Mouse (Mus musculus) CH12F3 (cell line): ENCODE data around the gene Efhd1.

Source experiments
- in situ Hi-C: fragments of 300-500 bp; cut with MboI; formaldehyde crosslinking; loops from 2 replicates; pipeline ENCODE4 v1.14.3; 2020; ENCODE audit warnings: low sequenced_read_pairs

Efhd1 gene

GRCm38 (mm10) chr1:87300360-87301286 lies 36.5 kb downstream of the Efhd1 start:
- in situ Hi-C loops, result no loop called here

DNA sequence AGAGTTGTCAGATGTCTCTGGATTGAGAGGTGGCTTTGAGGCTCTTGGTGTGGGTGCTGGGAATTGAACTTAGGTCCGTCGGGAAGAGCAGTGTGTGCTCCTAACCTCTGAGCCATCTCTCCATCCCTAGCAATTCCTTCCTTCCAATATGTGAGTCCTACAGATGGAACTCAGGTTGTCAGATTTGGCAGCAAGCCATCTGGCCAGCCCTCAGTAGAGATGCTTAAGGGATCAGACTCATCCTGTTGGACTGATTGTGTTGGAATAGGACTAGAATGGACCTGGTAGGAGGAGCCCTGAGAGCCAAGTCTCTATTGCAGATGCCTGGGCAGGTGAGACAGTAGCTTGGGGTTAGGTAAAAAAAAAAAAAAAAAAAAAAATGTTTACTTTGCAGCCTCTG lies 37.8 kb downstream of the Efhd1 start:
- in situ Hi-C loops, result no loop called here

DNA sequence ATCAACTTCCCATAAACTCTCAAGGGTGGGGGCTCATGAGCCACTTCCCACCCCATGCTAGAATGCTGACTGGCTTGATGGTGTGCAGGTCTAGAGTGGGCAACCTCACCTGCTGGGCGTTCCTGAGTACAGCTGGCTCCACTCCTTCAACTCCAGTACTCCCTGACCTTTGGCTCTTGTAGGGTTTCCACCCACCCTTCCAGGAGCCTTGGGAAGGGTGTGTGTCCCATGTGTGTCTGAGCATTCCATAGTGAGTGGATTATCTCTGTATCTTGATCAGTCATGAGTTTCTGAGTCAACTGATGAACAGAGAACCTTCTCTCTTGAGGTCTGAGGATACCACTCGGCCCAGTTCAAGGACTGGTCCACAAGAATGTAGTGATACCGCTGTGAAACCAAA lies 44.8 kb downstream of the Efhd1 start:
- in situ Hi-C loops, result no loop called here

GRCm38 (mm10) chr1:87309621-87310020 lies 45.5 kb downstream of the Efhd1 start:
- in situ Hi-C loops, result no loop called here

- in situ Hi-C loops, result no loop called here
Observed at GRCm38 (mm10) chr1:87312681-87313080, 48.5 kb downstream of the Efhd1 start.

DNA sequence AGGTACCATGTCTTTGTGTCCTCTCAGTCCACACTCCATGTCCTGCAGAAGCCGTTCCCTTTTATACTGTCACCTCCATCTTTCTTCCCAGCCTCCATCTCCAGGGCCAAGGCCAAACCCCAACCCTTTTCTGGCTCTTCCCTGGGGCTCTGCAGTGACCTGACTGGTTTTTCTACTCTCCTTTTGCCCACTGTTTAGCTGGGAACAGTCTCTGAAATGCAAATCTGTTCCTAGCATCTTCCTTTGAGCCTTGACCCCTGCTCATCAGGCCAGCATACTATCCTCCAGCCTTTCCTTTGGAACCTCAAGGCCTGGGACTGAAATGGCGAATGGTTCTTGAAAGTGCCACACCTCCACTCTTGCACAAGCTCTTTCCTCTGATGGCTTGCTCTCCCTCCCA lies 49.0 kb downstream of the Efhd1 start:
- in situ Hi-C loops, result no loop called here

GRCm38 (mm10) chr1:87313843-87314570 lies 49.8 kb downstream of the Efhd1 start:
- in situ Hi-C loops, result no loop called here

- in situ Hi-C loops, result no loop called here
Observed at GRCm38 (mm10) chr1:87315431-87315830, 51.3 kb downstream of the Efhd1 start.

GRCm38 (mm10) chr1:87315894-87316293 lies 51.7 kb downstream of the Efhd1 start:
- in situ Hi-C loops, result no loop called here

DNA sequence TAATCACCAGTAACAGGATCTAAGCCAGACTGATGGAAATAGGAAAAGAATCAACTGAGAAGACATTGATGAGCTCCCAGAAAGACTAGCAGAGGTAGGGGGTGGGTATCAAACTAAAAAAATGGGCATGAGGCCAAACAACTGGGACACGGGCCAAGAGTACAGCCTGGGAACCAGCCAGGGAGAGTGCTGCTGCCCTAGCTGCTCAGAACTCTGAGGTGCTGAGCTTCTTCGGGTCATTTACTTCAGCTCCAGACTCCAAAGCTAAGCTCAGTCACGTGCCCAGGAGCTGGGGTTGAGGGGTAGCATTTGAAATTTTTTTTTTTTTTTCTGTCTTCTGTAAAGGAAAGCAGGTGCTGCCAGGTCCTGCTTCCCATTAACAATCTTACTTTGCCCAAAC lies 52.5 kb downstream of the Efhd1 start:
- in situ Hi-C loops, result no loop called here

DNA sequence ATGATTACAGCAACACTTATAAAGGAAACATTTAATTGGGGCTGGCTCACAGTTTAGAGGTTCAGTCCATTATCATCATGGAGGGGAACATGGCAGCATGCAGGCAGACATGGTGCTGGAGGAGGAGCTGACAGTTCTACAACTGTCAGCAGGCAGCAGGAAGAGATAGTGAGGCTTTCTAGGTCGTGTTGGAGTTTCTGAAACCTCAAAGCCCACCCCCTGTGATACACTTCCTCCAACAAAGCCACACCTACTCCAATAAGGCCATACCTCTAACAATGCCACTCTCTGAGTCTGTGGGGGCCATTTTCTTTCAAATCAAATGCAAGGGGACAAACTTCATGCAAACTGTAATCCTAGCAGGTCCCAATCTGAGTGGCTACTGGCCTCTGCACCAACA lies 56.9 kb downstream of the Efhd1 start:
- in situ Hi-C loops, result no loop called here

DNA sequence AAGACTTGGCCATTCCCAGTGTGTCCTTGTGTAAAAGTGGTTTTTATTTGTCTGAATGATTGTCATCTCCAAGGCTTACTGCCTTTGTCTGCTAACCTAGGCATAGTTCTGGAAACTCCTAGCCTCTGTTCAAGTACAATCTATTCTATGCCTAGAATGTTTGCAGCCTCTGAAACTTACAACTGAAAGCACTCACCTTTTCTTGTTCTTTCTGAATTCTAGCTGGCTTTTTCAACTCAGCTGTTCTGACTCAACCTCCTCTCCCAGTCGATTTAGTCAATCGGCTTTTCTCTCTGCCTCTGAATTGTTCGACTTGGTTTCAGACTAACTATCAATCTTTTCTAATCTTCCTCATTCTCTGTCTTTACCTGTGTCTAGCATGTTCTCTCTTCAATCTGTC lies 58.6 kb downstream of the Efhd1 start:
- in situ Hi-C loops, result no loop called here

DNA sequence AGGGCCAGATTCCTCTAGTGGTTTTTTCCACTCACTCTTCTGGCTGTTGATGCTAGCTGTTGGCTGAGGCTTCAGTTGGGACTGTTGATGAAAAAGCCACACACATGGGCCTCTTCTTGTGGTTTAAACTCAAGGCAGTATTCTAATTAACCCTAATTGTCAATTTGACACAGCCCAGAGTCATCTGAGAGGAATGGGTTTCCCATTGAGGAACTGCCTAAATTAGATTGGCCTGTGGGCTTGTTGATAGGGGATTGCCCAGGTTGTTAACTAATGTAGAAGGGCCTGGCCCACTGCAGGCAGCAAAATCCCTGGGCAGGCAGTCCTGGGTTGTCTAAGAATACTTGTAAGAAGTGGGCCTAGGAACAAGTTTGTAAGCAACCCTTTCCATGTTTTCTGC lies 60.5 kb downstream of the Efhd1 start:
- in situ Hi-C loops, result no loop called here

DNA sequence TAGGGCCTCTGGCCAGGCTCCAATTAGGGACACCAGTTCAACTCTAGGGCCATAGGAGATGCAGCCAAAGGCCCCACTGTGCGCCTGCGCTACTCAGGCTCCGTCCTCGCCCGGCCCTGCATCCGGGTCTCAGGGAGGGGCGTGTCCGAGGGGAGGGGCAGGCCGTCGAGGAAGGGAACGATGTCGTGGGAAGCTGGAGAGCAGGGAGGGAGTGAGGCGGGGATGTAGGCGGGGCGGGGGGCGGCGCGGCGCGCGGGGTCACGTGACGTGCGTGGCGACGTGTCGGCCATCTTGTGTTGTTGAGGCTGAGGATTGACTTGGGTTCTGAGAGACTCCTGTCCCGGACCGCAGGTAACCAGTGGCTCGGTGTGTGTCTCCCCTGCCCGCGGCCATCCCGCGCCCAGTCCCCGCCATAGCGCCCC lies 62.6 kb downstream of the Efhd1 start, which contains the start of gene Gigyf2:
TSS of gene Gigyf2 (plus strand) at position 257 of the 422 bp plus-strand sequence.
- in situ Hi-C loops, result no loop called here

- in situ Hi-C loops, result no loop called here
Observed at GRCm38 (mm10) chr1:87327165-87327861, 63.1 kb downstream of the Efhd1 start.

DNA sequence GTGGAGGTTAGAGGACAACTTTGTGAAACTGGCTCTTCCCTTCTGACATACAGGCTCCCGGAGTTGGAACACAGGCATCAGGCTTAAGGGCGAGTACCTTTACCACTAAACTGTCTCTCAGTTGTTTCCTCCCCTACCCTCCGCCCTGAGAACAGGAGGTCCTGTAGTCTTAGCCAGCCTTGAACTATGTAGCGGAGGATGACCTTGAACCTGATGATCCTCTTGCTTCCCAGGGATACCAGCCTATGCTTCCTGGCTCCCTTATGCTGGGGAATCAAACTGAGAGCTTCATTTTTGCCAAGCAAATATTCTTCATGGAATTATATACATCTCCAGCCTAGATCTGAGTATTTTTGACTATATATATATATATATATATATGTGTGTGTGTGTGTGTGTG lies 67.6 kb downstream of the Efhd1 start:
- in situ Hi-C loops, result no loop called here

DNA sequence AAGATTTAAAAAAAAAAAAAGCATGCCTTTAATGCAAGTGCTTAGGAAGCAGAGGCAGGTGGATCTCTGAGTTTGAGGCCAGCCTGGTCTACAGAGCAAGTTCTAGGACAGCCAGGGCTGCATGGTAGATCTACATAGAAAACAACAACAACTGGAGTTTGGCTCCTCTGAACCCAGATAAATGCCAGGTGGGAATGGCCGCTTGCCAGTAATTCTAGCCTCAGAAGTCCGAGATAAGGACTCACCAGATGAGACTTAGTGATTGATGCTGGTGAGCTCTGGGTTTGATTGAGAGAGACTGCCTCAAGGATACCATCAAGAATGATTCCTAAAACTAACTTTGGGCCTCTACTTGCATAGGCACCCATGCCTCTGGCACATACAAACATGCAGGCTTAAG lies 86.4 kb downstream of the Efhd1 start:
- in situ Hi-C loops, result no loop called here

- in situ Hi-C loops, result loop anchor here (10.0 kb wide), 1 partner anchor 115 kb away; no protein-coding TSS in a partner anchor
Observed at GRCm38 (mm10) chr1:87360276-87360675, 96.1 kb downstream of the Efhd1 start.
